Mouse (Mus musculus) activated CD4-positive, CD25-positive, alpha-beta regulatory T cell, adult 4 months (primary cell): ENCODE data around the gene Sbsn. TPM values are rescaled to one million over a fixed set of nuclear protein-coding genes. Genes with fewer than 3 reads are reported as not detected.
"Not testable (repeated sequence)": the region's sequence is repeated elsewhere in the genome, so short reads cannot be mapped to it uniquely, and the experiment has no call there.

Source experiments
- ATAC-seq: one replicate; pipeline ENCODE4 v1.8.0; 2017
- polyA plus RNA-seq, 2 experiments: library from polyadenylated mRNA; unstranded; fragments of 100-300 nt; shearing (Covaris generic); gene quantifications; one replicate each; pipeline ENCODE4 v1.2.1; 2017

Gene Sbsn
- polyA plus RNA-seq: under 1 TPM in 1 of 2 experiments, not detected in 1; 0.69 TPM

GRCm38 (mm10) chr7:30751086-30751669 lies at the start of gene Sbsn:
Sbsn (plus strand) TSS chr7:30751471.
- no peak for ATAC-seq

DNA sequence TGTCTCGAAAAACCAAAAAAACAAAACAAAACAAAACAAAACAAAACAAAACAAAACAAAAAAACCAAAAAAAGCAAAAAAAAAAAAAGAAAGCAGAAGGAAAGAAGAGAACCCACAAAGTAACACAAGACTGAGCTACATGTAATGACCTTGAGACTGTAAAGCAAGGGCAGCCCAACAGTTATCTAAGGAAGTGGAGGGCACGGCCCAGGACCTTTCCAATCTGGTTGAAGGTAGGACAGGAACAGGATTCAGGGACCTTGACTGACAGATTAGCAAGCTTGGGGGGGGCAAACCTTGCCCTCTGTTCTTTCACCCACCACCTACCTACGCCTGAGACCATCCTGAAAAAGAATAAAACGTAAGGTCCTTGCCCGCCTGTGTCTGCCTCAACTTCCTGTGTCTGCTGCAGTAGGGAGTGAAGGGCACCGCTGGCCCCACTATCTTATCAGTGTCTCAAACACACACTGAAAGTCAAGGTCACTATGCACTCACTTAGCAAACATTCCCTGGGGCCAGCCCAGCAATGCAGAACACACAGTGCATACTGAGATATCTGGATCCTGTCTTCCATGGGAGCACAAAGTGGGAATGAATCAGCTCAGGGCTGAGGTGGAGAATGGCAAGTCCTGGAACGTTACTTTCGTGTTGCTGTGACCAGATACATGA lies 44.9 kb upstream of the Sbsn start:
- ATAC-seq: no peak

DNA sequence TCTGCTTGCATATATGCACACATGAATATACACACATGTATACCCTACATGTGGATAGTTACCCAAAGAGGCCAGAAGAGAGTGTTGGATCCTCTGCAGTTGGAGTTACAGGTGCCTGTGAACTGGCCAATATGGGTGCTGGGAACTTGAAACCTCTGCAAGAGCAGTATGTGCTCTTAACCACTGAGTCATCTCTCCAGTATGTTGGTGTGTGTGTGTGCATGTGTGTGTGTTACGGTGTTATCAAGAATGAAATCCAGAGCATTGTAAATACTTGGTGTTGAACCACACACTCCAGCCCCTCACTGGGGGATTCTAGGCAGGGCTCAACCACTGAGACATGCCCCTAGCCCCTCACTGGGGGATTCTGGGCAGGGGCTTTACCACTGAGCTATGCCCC lies 43.8 kb upstream of the Sbsn start:
- ATAC-seq: no peak

DNA sequence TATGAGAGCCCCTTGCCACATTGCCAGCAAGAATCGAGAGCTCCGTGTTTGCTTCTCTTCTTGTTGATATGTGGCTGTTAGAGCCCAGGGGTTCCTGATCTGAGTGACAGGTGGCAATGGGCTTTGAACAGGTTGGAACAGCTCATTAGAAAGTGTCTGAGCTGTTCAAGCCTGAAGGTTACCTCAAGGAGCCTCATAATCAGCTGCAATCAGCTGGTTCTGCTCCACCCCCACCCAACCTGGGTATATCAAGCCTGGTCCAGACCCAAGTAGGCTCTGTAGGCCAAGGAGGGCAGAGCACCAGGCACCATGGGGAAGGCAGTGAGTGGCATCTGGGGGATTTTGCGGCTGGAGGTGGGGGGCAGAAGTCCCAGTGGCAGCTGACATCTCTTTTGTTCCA lies 39.3 kb upstream of the Sbsn start, which contains the start of gene Atp4a:
Gene Atp4a (plus strand): TSS at position 268 of the 400 bp plus-strand sequence.
- no peak for ATAC-seq

DNA sequence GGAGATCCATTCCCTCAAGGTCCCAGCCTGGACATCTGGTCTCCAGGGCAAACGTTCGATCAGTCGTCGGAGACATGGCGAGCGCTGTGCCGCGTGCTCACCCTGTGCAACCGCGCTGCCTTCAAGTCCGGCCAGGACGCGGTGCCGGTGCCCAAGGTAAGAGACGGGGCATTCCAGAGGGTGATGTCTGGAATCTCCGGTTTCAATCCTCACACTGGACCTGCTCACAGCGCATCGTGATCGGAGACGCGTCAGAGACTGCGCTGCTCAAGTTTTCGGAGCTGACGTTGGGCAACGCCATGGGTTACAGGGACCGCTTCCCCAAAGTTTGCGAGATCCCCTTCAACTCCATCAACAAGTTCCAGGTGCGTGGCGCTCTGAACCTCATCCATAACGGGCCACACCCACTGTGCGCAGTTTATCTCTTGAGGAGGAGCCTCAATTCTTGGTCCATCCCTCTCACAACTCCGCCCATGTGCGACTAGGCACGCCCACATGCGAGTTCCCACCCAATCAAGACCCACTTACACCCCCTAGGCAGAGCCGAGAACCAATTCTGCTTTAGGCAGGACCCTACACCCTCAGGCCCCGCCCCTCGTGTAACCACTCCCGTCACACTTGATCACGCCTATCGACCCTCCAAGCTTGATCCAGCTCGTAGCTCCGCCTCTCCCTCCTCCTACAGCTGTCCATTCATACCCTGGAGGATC lies 34.1 kb upstream of the Sbsn start:
- peak; percentile 23 for ATAC-seq

DNA sequence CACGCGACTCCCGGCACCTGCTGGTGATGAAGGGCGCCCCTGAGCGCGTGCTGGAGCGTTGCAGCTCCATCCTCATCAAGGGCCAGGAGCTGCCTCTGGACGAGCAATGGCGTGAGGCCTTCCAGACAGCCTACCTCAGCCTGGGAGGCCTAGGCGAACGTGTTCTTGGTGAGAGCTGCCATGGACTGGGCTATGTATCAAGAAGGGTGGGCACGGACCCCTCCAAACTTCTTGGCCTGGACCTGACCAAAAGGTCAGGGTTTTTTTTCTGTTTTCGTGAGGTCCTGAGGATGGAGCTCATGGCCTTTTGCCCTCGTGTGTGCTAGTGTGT lies 33.6 kb upstream of the Sbsn start:
- no peak for ATAC-seq

DNA sequence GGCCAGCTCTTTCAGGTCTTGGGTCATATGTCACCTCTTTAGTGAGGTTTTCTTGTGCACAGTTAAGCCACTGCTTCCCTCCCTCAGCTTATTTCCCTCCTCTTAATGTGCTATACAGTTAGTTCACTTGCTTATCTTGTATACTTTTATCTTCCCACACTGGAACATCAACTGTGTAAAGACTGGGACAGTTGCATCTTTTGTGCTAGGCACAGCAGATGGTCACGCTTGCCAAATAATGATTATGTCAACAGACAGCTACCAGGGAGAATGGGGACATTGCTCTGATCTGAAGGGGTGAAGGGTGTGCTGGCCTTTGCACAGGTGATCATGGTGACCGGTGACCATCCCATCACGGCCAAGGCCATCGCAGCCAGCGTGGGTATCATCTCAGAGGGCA lies 31.6 kb upstream of the Sbsn start:
- no peak for ATAC-seq

GRCm38 (mm10) chr7:30721286-30721685 lies 30.0 kb upstream of the Sbsn start:
- ATAC-seq: no peak

- ATAC-seq: no peak
These were observed 27.9 kb upstream of the Sbsn start for GRCm38 (mm10) chr7:30723274-30723953.

DNA sequence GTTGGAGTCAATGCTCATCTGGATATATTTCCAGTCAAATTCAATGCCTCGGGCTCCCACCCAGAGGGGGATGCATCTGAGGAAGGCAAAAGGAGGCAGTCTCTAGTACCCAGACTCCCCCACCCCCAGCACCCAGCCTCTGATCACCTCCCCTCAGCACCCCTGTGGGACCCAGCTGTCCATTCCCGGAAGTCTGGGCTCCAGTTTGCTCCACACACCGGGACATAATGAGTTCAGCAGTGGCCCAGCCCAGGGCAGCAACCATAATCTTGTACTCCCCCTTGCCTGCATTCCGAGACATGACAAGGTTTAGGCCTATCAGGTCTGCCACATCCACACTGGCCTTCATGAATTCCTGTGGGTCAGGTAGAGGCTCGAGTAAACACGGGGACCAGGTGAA lies 23.1 kb upstream of the Sbsn start:
- ATAC-seq: no peak

DNA sequence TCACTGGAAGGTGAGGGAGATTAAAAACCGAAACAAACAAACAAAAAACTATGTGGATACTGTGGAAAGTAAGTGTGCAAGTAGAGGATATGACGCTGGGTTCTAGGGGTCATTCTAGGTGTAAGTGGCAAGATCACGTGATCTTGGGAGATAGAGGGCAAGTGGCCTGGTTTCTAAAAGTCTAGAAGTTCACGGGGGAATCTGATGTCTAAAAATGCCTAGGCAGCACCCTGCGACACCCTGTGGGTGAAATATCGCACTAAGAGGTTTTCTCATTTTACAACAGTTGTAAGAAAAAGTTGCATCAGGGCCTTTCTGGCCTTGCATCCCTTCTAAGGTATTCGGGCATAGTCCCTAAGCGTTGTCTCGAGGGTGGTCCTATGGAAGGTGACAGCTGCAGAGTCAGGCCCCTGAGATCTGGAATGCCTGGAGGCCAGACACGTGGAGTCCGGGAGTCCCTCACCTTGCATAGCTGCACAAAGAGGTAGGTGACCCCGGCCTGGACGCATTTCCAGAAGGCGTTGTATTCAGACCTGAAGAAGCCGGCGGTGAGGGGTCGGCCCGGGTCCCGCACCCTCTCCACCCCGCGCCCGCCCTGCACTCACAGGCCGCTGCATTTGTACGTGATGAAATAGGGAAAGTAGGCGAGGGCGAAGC lies 22.4 kb upstream of the Sbsn start:
- no peak for ATAC-seq

GRCm38 (mm10) chr7:30729396-30730063 lies 21.7 kb upstream of the Sbsn start, which contains the start of gene Tmem147:
Tmem147 (minus strand) TSS chr7:30729540.
- ATAC-seq: peak; percentile 92

DNA sequence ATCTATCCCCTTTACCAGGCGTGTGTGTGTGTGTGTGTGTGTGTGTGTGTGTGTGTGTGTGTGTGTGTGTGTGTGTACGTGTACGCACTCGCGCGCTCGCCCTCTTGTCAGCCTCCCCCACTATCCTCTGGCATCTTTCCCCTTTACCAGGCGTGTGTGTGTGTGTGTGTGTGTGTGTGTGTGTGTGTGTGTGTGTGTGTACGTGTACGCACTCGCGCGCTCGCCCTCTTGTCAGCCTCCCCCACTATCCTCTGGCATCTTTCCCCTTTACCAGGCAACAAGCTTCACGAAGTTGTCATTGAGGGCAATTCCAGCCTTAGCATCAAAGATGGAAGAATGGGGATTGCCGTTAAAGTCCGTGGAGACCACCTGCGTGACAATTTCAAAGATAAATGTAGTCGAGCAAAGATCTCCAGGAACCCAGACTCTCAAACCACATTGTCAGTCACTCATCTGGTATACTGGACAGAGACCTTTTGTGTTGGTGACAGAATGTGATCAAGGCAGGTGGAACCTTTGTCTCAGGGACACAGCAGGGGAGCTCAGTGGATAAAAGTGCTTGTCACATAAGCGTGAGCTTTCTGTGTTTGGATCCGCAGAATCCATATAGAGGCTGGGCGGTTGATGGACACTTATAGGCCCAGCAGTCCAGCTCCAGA lies 21.1 kb upstream of the Sbsn start:
- not testable (repeated sequence) for ATAC-seq

DNA sequence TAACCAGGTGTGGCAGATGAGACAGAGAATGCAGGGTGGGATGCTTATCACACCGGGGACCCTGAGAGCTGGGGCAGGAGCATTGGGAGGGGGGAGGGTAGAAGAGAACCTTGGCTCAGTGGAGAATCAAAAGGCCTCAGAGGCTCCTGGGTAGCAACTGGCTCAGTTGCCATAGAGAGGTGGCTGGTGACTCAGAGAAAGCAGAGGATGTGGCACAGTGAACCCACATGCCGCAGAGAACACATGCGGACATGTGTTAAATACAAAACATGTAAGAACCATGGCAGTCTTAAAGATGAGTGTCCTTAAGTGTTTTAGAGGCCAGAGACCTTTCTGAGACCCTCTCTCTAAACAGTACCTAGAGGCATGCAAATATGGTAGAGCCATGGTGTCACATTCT lies 15.1 kb upstream of the Sbsn start:
- no peak for ATAC-seq

GRCm38 (mm10) chr7:30742570-30742969 lies 8.7 kb upstream of the Sbsn start:
- not testable (repeated sequence) for ATAC-seq

GRCm38 (mm10) chr7:30743617-30744016 lies 7.7 kb upstream of the Sbsn start, which contains the start of gene Gapdhs:
Gapdhs (minus strand) TSS chr7:30743681.
- not testable (repeated sequence) for ATAC-seq

DNA sequence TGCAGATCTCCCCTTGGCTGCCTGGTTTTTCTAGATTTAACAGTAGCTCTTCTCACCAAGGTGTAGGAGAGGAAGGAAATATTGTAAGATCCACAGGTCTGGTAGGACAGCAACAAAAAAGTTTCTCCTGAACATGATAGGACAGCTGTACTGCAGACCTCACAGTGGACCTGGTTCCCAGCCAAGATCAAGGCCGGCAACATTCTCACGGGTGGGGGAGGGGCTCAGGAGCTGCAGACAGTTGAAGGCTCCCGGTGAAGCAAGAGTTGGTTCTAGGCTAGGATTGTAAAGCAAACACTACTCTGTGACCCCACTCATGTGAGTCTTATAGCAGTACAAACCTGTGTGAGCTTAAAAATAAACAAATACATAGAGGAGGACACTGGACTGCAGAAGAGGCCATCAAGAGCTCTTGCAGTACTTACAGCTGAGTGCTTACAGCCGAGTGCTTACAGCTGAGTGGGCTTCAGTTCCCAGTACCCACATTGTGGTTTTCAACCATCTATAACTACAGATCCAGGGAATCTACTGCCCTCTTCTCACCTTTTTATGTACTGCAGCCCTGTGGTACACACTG lies 7.2 kb upstream of the Sbsn start:
- ATAC-seq: no peak

DNA sequence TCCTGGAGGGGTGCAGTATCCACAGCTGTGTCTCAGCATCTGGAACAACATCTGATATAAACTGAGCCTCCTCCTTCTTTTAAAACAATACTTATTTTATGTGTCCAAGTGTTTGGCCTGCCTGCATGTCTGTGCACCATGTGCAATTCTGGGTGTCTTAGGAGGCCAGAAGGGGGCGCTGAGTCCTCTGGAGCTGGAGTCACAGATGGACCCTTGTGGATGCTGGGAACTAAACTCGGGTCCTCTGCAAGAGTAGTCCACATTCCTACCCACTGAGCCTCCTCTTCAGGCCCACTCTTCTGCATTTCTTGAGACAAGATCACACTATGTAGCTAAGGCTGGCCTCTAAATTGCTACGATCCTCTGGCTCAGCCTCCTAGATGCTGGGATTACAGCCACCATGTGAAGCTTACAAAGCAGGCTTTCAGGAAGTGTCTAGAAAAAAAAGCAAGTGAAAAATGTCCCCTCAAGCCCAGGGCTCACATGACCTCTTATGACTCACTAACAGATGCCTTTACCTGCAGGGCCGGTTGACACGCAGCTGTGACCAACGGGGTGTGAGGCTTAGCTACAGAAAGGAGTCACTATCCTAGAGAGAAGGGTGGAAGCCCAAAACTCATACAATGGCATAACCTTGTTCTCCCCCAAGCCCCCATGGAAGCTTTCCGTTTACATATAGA lies 3.6 kb upstream of the Sbsn start:
- no peak for ATAC-seq

- ATAC-seq: no peak
These were observed 1.3 kb upstream of the Sbsn start for GRCm38 (mm10) chr7:30749824-30750606.

- ATAC-seq: no peak
These were observed 5.7 kb downstream of the Sbsn start for GRCm38 (mm10) chr7:30757001-30757400.
